Mouse (Mus musculus) CD4-positive naive resting alpha-beta T cell, adult 57 days (primary cell): ENCODE results near the gene Rbm34. TPM values are rescaled to one million over a fixed set of nuclear protein-coding genes. Genes with fewer than 3 reads are reported as not detected.

ENCODE experiments used
- total RNA-seq: library from RNA; stranded (reverse); gene quantifications from one replicate; pipeline ENCODE4 v1.2.4, GENCODE M21; 2023

Rbm34 gene
- 24.7 TPM for total RNA-seq

DNA sequence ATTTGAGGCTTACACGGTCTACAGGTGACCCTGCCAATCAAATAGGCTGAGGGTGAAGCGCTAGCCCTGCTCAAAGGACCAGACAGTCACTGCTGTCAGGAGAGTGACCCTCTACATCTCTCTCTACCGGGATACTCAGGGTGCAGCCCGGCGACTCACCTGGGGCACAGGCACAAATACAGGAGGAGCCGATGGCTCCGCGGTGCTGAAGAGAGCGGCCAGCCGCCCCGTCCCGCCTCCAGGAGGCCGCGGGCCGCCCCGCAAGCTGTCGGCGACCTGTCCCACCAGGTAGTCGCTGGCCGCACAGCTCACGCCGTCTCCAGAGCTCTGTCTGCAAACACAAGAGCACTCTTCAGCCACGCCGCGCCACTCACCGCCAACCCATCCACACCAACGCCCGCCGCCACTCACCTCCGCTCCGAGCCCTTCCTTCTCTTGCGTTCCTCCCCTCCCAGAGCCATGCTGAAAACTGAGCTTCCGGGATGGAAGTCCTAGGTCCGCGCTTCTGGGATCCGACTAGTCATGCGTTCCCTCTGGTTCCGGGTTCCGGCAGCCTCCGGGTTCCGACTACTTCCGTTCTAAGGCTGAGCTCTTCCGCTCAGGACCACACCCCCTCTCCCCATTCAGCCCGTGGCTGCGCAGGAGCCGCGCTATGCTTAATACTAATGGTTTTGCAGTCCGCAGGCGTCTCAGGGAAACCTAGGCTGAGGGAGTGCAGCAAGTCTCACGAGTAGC is at the start of gene Rbm34:
TSS of gene Rbm34 (minus strand) at position 493 of the 735 bp plus-strand sequence.

DNA sequence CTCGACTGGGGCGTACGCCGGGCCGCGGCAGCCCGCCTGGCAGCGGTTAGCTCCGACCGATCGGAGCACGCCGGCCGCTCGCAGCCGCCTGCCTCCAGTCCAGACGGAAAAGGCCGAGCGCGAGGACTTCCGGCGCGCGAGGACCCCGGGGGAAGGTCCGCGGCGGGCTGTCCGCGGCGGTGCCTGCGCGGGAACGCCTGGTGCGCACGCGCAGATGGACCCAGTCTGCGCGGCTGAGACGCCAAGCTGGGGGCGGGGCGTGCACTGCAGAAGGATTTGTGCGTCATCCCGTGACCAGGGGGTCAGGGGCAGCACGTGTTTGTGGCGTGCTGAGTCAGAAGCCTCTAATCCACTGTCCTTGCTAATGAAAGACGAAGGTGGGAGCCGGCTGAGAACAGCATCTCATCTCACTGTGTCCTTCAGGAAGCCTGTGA is 25.1 kb downstream of the Rbm34 start, which contains the start of gene Tomm20:
TSS of gene Tomm20 (minus strand) at position 115 of the 434 bp plus-strand sequence.

Other genes with a start within 250 kb of the Rbm34 start
- 135 TPM for gene Tomm20, start 25.2 kb downstream of the Rbm34 start, total RNA-seq
- gene Pard3, start 92.8 kb upstream of the Rbm34 start, total RNA-seq: 1.1 TPM